Mouse (Mus musculus): Measurements from ENCODE around the gene Ntm.

The Ntm gene

DNA sequence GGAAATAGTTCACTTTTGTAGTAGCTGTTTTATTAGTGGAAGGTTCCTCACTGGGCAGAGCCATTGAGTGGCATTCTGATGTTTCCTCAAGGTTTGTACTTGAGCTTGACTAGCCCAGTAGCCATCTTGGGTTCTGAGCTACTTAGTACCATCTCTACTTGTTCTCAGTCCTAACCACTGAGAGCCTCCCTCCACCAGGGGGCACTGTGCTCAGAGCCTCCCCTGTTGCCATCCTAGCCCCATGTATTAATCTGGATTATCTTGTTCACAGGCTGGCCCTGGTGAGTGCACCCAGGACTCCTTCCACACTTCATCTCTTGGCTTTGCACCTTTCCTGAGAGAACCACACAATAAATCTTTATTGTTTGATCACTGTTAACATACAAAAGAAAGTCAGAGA is 555.0 kb downstream of the Ntm start:
- no peak for DNase-seq (ENCODE audit: low spot score)

DNA sequence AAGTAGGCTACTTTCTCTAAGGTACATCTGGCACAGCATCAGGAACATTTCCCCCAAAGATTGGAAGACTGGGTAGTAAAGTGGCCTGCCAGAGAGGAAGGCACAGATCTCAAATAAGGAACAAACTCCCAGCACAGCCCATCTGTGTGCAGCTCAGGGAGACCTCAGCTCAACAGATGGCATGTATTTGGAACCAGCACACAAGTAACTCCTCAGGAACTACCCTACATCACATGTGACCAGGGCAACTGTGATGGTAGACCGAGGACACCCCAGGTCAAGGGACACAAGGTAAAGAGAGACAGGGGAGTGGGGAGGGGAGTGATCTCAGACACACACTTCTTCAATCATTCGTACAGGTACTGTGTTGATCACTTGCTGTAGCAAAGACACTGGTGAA is 556.0 kb downstream of the Ntm start:
- no peak for DNase-seq (ENCODE audit: low spot score)

DNA sequence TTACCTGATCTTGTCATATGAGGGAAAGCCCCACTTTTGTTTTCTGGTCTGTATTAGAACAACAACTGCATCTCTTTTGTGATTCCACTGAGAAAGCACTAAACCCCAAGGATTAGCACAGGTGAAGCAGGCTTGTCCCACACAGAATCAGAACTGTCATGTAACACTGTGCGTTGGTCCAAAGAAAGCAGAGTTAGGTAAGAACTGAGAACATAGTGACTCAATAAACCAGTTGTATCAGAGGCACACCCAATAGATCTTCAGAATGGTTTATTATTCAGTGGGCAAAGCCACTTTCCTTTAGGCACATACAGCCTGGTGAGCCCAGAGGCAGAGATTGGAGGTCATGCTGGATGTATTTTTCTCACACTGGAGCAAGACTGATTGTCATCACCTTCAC is 556.9 kb downstream of the Ntm start:
- DNase-seq (ENCODE audit: low spot score): no peak

DNA sequence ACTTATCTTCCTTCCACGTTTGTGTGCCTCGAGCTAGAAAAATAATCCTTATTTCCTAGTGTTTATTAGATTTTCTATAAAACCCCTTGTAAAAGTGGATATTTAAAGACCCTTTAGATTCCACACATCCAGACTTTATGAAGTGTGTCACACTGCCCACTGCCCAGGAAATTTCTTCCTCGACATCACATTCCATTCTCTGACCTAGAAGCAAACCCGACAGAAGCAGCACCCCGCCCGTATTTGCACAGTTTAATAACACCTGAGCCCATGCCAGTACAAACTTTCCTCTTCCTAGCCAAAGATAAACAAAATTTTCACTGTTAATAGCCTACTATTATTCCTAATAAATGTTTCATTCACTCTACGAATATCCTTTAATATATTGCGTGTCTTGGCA is 562.8 kb downstream of the Ntm start:
- no peak for DNase-seq (ENCODE audit: low spot score)

DNA sequence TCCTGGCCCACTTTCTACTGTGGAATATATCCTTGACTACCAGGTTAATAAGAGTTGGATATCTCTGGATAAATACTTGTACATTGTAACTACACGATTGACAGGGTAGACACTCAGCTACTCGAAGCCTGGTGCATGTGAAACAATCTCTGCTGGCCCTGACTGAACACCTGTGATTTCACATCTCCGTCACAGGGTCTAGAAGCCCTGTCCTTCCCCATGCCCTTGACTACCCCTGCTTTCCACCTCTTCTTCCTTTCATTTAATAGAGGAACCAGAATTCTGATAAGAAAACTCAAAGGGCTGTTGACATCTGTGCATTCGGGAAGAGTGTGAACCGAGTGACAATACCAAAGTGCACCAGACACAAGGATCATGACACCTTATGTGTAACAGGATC is 566.8 kb downstream of the Ntm start:
- no peak for DNase-seq (ENCODE audit: low spot score)

DNA sequence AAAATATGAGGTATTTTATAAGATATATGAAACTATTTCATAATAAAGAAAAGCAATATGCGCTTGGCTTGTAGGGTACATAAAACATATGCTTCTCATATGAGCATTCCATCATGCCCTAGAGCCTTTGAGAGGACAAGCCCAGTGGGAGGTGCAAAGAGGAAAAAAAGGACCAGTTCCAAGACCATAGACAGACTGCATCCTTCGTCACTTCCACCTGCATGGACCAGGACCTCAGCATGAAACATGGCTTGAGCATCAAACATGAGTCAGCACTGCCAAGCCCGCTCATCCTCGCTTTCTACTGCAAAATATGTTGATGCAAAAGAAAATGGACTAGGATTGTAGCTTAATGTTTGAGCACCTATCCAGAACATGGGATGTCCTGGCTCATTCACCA is 569.8 kb downstream of the Ntm start:
- no peak for DNase-seq (ENCODE audit: low spot score)

DNA sequence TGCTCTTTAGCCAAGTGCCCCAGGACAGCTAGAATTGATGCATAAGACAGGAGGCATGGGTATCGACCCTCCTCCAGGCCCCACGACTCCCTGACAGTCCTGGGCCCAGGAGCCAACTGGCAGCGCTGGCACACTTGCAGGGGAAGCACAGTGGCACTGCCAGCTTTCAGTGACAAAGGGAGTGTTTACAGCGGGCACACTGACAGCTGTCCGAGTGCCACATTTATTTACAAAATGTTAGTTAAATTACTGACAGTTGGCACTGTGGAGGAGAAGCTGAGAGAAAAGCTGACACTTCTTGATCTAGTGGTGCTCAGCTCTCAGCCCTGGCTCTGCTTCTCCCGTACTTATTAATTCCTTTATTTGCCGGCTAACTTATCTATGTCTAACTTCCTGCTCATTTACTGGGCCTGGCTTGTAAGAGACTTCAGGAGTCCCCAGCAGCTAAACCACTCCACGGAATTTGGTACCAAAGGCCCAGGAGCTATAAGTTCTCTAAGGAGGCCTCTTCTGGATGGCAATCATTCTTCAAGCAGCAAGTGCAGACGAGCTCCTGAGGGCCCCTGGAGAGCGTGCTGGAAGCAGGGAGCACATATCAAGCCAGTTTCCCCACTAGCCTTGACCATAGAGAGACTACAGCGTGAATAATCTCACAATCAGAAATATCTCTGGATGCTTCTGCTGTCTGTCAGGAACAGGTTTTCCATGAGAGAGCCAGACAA is 572.0 kb downstream of the Ntm start:
- no peak for DNase-seq (ENCODE audit: low spot score)

DNA sequence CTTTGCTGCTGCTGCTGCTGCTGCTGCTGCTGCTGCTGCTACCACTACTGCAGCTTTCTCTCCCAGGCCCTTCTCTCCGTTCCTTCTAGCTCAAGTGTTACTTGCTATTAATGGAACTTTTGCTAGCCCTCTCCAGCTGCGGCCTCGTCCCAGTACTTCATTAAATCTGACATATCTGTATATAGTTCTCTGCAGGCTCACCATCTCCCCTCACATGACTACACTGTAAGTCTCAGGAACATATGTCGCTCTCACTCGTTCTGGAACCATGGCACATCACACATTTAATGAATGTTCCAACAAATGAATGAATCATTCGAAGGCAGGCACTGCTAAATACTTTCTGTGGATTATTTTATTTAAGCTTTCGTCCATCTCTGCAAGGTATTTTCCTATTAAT is 573.7 kb downstream of the Ntm start:
- no peak for DNase-seq (ENCODE audit: low spot score)

DNA sequence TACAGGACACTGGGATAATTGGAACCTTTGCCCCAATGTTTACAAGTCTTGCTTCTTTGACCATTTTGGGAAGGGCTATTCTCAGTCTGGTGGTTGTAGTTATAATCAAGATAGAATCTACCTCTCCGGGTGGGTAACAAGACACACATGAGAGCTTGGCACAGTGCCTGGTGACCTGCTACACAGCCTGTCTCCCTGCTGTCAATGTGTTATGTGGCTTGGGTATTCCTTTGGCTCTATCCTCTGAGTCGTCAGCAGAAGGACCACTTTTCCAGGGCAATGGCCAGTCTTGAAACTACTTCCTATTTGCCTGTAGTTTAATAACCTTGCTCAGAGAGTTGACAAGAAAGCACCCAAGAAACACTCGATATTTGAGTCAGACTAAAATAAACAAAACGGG is 575.8 kb downstream of the Ntm start:
- DNase-seq (ENCODE audit: low spot score): no peak

DNA sequence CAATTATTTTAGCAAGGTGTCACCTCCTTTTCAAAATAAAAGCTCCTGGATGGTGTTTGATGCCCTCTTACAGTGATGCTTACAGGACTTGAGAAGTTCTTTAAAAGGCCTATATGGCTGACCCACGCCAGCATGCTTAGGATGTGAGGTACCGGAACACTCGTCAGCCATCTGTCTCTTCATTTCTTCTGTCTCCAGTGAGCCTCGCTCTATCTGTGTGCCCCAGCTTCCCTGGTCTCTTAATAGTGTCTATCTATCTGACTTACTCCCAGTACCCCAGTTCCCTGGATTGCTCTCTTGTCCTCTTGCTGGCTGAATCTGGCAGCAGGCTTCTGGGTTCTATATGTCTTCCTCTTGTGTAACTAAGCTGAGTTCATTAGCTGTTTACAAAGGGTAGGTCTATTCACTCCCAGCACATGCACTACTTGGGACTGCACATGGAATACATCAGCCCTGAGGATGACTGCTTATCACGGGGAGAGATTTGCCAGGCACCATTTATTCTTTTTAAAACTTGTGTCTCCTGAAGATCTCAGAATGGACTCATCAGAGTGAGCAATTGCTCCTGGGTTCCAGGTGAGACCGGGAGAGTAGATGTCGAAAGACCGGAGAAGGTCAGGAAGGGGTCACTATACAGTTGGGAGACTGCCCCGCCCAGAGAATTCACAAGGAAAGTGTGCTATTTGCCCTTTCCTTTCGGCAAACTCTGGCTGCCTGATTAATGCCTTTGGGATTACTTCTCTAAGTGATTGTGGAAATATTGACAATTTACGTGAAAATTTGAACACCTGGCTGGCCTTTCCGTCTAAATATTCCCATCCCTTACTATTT is 585.6 kb downstream of the Ntm start:
- DNase-seq (ENCODE audit: low spot score): no peak

DNA sequence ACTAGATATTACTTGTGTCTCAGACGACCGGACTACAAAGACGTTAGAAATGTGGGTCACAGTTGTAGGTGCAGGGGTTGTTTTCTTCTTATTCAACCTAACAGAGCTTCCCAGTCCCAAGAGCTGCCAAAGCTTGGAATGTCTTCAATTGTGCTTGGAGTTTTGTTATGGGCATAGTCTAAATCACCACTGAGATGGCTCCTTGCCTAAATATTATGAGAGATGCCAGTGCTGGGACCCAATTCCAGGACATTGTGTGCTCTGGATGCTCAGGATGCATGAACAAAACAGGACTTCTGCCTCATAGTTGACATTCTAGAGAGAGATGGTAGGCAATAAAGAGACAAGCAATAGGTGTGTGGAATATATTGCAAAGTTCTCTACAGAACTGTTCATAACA is 591.6 kb downstream of the Ntm start:
- DNase-seq (ENCODE audit: low spot score): no peak

DNA sequence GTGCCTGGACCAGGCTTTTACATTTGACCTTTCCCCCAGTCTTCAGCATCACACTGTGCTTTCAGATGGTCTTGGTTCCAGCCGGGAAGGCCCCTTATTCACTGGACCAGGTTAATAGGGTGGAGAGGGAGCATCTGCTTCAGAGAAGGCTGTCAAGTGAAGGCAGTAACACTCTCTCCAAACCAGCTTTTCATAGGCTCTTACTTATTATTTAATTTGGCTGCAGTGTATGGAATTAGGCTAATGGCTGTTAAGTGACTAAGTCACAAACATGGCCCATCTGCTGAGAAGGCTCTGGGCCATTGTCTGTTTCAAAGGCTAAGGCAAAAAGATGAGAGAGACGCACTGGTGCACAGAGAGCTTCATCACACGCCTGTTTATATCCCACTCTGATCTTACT is 593.3 kb downstream of the Ntm start:
- DNase-seq (ENCODE audit: low spot score): no peak

DNA sequence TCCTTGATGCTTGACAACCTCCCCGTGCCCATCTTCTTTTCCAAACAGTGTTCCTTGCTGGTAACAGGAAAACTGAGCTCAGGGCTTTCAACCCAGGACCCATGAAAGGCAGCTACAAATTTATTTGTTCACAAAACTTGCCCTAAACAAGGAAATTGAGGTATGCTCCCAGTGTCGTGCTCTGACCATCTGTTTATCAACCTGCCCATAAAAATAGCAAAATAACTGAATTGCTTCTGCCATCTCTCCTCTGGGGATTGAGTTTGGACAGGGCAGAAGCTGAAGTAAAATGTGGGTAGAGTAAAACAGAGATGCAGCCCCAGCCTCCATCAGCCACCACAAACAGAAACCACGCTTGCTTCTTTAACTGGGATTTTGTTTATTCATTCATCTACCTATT is 594.6 kb downstream of the Ntm start:
- DNase-seq (ENCODE audit: low spot score): no peak

DNA sequence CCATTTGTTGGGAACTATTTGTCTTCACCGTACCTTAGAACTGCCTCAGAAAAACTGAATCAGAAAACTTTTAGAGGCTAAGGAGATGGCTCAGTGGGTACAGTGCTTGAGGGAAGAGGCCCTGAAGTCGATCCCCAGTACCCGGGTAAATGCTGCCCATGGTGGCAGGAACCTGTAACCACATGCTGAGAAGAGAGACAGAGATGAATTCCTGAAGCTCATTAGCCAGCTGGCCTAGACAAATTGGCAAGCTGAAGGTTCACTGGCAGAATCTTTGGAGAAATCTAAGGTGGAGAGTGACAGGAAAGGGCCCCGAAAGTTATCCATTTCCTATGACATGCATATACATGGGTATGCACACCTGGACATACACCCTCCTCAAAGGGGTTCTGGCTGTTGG is 605.1 kb downstream of the Ntm start:
- no peak for DNase-seq (ENCODE audit: low spot score)

DNA sequence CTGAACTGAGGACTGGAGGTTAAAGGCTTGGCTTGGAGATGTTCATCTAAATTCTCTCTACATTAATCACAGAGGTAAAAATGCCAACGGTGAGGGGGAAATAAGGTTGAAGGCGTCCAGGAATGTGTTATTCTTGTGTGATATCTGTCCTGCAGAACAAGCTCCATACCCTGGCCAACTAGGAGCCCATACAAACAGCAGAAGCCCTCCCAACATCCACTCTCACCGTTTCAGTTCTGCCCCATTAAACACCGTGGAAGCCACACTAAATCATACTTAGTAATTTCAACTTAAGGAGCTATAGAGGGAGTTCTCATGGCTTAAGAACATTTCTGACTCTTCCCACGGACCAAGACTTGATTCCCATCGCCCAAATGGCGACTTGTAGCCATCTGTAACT is 620.6 kb downstream of the Ntm start:
- no peak for DNase-seq (ENCODE audit: low spot score)

DNA sequence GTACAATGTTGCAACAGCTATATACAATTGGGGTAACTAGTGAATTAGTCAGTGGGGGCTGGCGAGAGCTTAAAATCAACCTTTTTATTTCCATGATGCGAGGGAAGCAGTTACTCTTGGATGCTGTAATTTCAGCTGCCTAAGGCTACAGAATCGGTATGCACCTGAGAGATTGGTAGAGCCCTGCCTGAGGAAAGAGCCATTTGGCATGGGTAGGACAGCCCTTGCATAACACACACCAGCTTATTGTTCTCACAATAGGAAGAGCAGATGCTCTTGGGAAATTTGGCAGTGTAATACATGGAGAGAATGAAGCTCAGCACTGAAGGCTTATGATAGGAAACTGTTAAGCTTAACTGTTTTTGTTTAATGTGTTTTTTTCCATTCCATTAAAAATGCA is 621.6 kb downstream of the Ntm start:
- no peak for DNase-seq (ENCODE audit: low spot score)

DNA sequence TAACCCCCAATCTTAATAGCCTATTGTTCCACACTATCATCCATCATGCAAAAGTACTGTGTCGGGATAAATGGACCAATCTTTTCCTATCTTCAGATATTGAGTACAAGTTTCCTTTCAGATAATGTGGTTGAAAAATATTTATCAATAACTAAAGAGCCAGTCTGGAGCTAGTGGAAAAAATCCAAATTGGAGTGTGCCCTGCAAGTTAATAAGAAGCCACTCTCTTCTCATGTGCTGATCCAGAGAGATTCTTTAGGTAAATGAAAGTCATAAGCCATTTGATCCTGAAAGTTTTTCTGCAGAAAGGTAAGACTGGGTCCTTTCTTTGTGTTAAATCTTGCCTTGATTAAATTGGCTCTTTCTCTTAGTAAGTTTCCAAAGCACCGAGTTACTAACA is 627.3 kb downstream of the Ntm start:
- no peak for DNase-seq (ENCODE audit: low spot score)

DNA sequence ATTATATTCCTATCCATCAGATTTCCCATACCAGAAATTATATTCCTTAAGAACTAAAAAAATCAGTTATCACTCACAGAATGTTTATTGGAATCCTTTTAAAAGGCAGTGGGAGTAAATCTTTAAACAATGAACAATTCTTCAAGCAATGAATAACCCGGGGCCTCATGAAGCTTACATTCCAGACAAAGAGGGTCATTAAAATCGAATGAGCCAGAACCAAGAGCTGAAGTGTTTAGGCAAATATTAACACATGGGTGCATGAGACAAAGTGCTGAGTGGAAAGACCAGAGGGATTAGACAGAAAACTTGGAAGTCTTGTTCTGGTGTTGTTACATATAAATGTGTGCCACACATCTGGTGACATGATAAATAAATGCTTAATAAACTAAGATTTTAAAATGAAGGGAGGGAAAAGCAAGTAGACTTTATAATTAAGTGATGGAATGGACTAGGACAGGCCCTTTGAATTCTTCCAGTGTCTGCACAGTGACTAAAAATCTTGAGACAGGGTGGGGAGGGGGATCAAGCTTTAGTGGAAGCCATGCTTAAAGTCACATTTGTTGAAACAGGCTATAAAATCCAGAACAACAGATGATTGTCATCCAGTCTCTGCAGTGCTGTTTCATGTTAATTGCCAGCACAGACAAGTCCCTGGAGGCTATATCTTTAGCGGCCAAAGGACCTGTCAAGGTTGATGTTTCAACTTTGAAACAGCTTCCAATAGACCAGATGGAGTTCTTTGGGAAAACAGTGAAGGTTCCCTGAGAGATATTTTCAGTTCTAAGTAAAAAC is 630.4 kb downstream of the Ntm start:
- DNase-seq (ENCODE audit: low spot score): no peak

DNA sequence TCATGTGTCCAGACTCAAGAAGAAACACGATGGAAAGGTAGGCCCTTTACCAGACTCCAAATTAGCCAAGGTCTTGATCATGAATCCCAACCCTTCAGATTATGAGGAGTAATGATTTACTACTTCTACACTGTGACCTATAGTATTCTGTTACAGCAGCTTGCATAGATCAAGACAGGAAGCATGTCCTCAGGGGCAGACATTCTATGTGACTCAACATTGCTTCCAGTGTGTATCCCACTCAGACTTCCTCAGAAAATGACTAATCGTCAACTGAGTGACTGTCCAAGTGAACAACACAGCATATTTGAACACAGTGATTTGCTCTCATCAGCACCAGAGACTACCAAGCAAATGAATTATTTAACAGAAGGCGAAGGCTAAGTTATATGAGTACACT is 632.5 kb downstream of the Ntm start:
- DNase-seq (ENCODE audit: low spot score): no peak

DNA sequence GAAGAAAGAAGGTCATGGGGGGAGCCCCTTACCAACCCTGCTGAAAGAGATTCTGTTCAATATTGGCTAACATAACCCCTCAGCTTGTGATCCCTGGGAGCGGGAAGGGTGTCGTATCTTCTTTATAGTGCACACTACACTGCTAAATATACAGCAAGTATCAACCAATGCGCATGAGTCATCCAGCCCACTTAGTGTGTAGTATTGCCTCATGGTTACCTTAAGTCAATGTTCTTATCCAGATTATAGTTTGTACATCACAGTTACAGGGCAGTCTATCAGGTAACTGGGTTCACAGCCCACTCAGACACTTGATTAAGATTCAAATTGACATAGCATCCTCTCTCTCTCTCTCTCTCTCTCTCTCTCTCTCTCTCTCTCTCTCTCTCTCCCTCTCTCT is 636.7 kb downstream of the Ntm start:
- no peak for DNase-seq (ENCODE audit: low spot score)

DNA sequence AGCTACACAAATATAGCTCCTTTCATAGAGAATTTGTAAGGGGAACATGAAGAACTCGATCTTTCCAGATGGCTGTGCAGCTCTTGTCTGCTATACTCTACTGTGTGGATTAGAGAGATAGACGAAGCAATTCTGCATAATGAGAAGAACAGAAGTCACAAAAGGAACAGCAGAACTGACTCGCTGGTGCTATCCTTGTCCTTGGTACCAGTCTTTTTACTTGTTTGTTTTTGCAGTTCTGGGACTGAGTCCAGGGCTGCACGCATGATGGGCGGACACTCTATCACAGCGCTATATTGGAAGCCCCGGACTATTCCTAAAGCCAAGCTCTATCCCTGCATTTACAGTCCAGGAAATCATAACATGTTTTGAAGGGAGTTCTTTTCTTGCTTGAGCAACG is 637.8 kb downstream of the Ntm start:
- no peak for DNase-seq (ENCODE audit: low spot score)

DNA sequence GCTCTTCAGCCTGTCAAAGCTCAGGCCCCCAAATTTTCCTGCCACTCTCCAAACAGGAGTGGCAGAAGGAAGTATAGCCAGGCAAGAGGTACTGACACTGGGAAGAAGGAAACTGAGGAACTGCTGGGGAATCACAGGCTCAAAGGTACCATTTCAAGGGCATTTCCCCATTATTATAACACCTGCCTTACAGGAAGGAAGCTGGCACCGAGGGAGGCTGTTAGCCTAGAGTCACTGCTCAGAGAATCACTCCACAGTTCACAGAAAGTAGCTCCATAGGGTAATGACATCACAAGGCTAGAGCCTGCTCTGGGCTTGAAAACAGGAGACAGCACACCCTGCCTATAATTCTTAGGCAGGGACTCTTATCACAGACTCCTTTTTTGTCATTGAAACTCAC is 643.7 kb downstream of the Ntm start:
- no peak for DNase-seq (ENCODE audit: low spot score)

DNA sequence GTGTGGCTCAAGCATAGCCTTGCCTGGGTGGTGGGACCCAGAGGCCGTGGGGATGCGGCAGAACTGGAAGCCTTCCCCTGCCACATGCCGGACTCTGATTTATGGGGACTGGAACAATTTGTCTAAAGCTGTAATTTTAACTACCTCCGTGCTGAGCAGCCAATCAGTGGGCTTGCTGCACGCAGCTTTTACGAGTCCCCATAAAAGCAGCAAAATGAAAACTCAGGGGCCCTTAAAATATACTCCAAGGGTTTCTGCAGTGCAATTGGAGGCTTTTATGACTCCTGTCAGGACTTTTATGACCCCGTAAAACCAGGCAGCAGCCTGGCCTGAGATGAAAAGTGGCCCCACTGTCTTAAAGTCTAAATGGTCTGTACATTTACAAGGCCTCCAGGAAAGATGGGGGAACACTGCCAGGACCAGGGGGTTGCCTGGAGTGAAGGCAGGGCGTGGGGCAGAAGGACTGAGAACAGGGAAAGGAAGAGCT is 644.2 kb downstream of the Ntm start:
- no peak for DNase-seq (ENCODE audit: low spot score)
